Mouse (Mus musculus) hindbrain, embryonic 14.5 days (tissue): ENCODE results near the gene Smtn. TPM values are rescaled to one million over a fixed set of nuclear protein-coding genes. Genes with fewer than 3 reads are reported as not detected.

Experiments used
- ATAC-seq: fragments of 200-750 bp; cut with Nextera tagmentation; 2 replicates; pipeline ENCODE4 v1.8.0; 2017; ENCODE audit warnings: moderate number of reproducible peaks, mild to moderate bottlenecking, moderate TSS enrichment, moderate library complexity; ENCODE audit not compliant: low FRiP score
- DNase-seq: peaks from one replicate; pipeline ENCODE4 v3.0.0-alpha.2; 2015; ENCODE audit warnings: low spot score
- H3K27ac ChIP-seq: fragments of 300-500 bp; sonication (generic); 2 replicates; pipeline ENCODE4 v1.5.1; 2014; ENCODE audit warnings: mild to moderate bottlenecking, moderate library complexity
- H3K27me3 ChIP-seq: fragments of 300-500 bp; sonication (generic); 2 replicates; pipeline ENCODE4 v1.6.1; 2014; ENCODE audit warnings: mild to moderate bottlenecking, low read length, mixed read lengths; ENCODE audit not compliant: control insufficient read depth, insufficient read depth
- H3K36me3 ChIP-seq: fragments of 300-500 bp; sonication (generic); replicated peaks from 2 replicates; pipeline ENCODE4 v1.6.1; 2014; ENCODE audit not compliant: control insufficient read depth, insufficient read depth
- H3K4me1 ChIP-seq: fragments of 300-500 bp; sonication (generic); replicated peaks from 2 replicates; pipeline ENCODE4 v1.6.1; 2014; ENCODE audit warnings: antibody characterized with exemption, low read length, mixed read lengths; ENCODE audit not compliant: control insufficient read depth, insufficient read depth
- H3K4me2 ChIP-seq: fragments of 300-500 bp; sonication (generic); replicated peaks from 2 replicates; pipeline ENCODE4 v1.6.1; 2014; ENCODE audit warnings: mild to moderate bottlenecking, moderate library complexity
- H3K4me3 ChIP-seq: fragments of 300-500 bp; sonication (generic); replicated peaks from 2 replicates; pipeline ENCODE4 v1.5.1; 2014; ENCODE audit warnings: mild to moderate bottlenecking, low read length
- H3K9ac ChIP-seq: fragments of 300-500 bp; sonication (generic); 2 replicates; pipeline ENCODE4 v1.6.1; 2014
- H3K9me3 ChIP-seq: fragments of 300-500 bp; sonication (generic); 2 replicates; pipeline ENCODE4 v1.6.1; 2016; ENCODE audit warnings: low read length; ENCODE audit not compliant: control insufficient read depth
- WGBS: fragments of 180-500 bp; shearing (Covaris S2); extraction: QIAGEN DNeasy Blood & Tissue Kit; methylation state at CpG from one replicate; pipeline ENCODE4 v1.1.7; 2014; 5-methylcytosine and 5-hydroxymethylcytosine counted together
- polyA plus RNA-seq: library from polyadenylated mRNA; unstranded; fragments of >200 nt; fragmentation: Nextera tagmentation; extraction: Ambion mirVana; gene quantifications from 2 replicates; pipeline ENCODE4 v1.2.1, GENCODE M21; 2014

Smtn gene
- polyA plus RNA-seq, 1 experiment from 2014 or later: 15.0 TPM

DNA sequence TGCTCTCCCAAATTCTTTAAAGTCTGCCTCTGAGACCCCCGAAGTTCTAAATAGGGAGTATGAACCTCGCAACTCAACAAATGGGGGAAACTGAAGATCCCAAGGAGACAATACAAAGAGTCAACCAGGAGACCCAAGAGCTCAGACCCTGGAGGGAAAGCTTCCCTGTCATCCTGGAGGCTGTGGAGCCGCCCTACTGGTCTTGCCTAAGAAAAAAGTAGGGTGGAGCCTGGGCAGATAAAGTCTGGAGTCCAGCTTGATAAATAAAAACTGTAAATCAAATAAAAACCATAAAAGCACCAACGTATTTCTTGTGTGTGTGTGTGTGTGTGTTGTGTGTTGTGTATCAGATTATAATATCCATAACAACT lies 601 bp downstream of the Smtn start:
- peak overlapping the region; percentile 74 for H3K4me2 ChIP-seq
- ATAC-seq (no peak), DNase-seq (no peak)
- 0 out of 2 replicates have a peak, but pooled peaks cover 6% of the 10 kb centered on the region for H3K4me1 ChIP-seq
- H3K9me3 ChIP-seq: 0 out of 2 replicates have a peak, but pooled peaks cover 4% of the 10 kb centered on the region
- H3K27ac ChIP-seq: no peak overlapping the region
- 78% methylated on average over 4 of the region's 4 CpGs for WGBS
- no peaks in the 10 kb centered on the region for H3K27me3 ChIP-seq
- H3K4me3 ChIP-seq: peak overlapping the region; percentile 40
- H3K36me3 ChIP-seq: no peaks in the 10 kb centered on the region
- H3K9ac ChIP-seq: 0 out of 2 replicates have a peak overlapping the region, but pooled peaks have one; percentile 4

DNA sequence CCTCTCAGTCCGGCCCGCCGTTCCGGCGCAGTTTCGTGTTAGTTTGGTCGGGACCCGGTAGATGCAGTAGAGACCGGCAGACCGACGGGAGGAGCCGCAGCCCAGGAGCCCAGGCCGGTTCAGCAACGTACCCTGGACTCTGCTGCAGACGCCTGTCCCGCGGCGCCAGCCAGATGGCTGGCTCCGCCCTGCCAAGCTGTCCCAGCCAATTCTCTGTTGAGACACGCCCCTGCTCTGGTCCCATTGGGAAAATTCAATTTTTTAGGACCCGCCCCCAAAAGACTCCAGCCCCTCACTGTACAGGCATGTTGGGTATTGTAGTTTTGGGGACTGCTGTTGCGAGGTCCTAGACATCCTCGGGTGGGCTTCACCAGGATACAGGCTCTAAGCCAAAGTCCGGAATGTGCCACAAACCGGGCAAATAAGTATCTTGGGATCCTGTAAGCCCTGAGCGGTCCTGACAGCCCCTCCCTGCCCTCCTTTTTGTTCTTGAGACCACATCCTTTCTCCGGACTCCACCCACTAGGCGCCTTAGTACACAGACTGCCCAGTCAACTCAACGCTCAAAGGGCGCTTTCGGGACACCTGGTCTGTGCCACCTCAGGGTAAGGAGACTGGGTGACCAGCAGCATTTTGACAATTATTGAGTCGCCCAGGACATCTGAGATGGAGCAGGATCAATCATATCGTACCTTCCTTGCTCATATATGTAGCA lies 1.1 kb downstream of the Smtn start:
- 5% methylated on average over 33 of the region's 33 CpGs for WGBS
- ATAC-seq: peak; percentile 91
- peak overlapping the region; percentile 59 for H3K9ac ChIP-seq
- H3K4me2 ChIP-seq: peak overlapping the region; percentile 74
- peak; percentile 91 for DNase-seq
- H3K36me3 ChIP-seq: no peaks in the 10 kb centered on the region
- H3K4me3 ChIP-seq: peak overlapping the region; percentile 40
- H3K9me3 ChIP-seq: no peaks in the 10 kb centered on the region
- H3K27me3 ChIP-seq: no peaks in the 10 kb centered on the region
- H3K4me1 ChIP-seq: 0 out of 2 replicates have a peak, but pooled peaks cover 6% of the 10 kb centered on the region
- H3K27ac ChIP-seq: no peak overlapping the region

DNA sequence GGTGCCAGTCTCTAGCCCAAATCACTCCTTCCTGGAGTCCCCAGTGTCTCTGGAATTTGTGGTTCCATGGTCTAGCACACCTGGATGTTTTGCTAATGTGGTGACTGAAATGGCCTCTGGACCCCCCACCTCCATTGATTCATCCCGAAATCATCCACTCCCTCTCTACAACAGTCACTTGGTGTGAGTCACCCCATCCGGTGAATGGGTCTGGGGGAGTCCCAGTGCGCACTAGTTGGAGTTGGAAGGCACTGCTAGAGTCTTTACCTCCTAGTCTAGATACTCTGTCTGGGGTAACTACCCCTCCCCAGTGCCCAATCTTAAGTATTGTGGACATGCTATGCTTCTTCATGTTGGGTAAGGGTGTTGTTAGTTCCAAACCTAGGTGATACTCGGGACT lies 2.1 kb downstream of the Smtn start:
- 0 out of 2 replicates have a peak, but pooled peaks cover 6% of the 10 kb centered on the region for H3K4me1 ChIP-seq
- ATAC-seq: no peak
- WGBS: 73% methylated on average over 4 of the region's 4 CpGs
- no peaks in the 10 kb centered on the region for H3K27me3 ChIP-seq
- peak overlapping the region; percentile 59 for H3K9ac ChIP-seq
- no peak for DNase-seq
- no peak overlapping the region for H3K27ac ChIP-seq
- no peaks in the 10 kb centered on the region for H3K36me3 ChIP-seq
- no peaks in the 10 kb centered on the region for H3K9me3 ChIP-seq
- H3K4me2 ChIP-seq: peak overlapping the region; percentile 74
- peak overlapping the region; percentile 40 for H3K4me3 ChIP-seq

DNA sequence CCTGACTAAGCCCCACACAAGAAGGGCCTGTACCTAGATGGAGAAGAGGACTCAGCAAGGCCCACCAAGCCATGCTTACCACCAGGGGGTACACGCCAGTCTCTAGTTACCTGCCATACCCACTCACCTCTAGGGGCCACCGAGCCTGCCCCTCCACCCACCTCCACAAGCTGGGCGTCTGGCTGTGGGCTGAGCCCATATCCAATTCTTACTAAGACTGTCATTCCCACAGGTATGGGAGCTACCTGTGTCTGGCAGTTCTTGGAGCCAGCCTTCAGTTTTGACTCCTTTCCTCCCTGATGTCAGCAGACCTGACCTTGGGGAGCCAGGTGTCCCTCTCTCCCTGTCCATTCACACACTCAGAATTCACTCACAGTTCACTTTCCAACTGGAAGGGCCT lies 2.7 kb downstream of the Smtn start:
- H3K4me3 ChIP-seq: no peak overlapping the region
- H3K9ac ChIP-seq: no peak overlapping the region
- DNase-seq (no peak), ATAC-seq (no peak)
- no peaks in the 10 kb centered on the region for H3K36me3 ChIP-seq
- H3K9me3 ChIP-seq: no peaks in the 10 kb centered on the region
- WGBS: 93% methylated on average over 3 of the region's 3 CpGs
- H3K4me1 ChIP-seq: 0 out of 2 replicates have a peak, but pooled peaks cover 6% of the 10 kb centered on the region
- peak overlapping the region; percentile 74 for H3K4me2 ChIP-seq
- H3K27me3 ChIP-seq: no peaks in the 10 kb centered on the region
- H3K27ac ChIP-seq: no peak overlapping the region

DNA sequence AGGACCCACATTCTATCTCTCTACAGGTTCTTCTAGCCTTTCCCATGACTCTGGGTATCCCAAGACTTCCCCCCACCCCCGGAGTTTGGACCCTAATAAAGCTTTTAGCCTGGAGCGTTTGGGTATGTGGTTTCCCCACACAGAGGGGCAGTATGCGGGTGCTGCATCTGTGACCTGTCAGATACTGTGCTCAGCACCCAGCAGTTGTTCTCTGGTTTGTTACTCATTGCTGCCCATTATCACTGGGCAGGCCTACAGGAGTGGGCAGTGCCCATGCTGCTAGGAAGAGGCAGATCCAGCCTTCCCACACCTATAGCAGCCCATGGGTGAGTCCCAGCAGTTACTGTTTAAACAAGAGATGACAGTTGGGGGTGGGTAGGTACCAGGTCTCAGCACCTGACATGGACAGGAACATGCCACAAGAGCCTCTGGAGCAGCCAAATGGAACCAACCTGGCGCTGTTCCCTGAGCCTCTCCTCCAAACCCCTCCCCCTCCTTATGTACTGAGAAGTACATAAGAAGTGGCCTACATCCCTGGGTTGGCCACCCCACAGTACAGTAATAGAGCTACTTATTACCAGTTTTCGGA lies 3.6 kb downstream of the Smtn start:
- no peaks in the 10 kb centered on the region for H3K27me3 ChIP-seq
- no peak for ATAC-seq
- peak overlapping the region; percentile 77 for H3K4me2 ChIP-seq
- no peak overlapping the region for H3K4me3 ChIP-seq
- no peak overlapping the region for H3K9ac ChIP-seq
- no peaks in the 10 kb centered on the region for H3K36me3 ChIP-seq
- no peak for DNase-seq
- WGBS: 94% methylated on average over 5 of the region's 5 CpGs
- H3K27ac ChIP-seq: no peak overlapping the region
- H3K4me1 ChIP-seq: 0 out of 2 replicates have a peak, but pooled peaks cover 6% of the 10 kb centered on the region
- H3K9me3 ChIP-seq: no peaks in the 10 kb centered on the region

DNA sequence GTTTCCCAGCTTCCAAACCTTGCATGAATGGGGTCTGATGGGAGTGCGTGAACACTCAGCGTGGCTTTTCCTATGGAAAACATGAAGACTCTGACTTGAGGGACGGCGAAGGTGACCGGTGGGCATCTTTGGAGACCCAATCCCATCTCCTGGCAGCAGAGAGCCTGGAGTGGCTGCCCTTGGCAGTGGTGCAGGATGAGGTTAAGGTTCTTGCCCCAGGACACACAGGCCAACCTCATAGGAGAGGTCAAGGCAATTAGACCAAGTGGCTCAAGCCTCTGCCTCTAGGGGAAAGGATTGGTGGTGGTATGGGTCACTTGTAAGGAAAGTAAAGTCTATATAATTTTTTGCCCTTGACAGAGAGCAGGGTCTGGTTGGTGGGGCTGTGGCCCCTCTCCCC lies 4.3 kb downstream of the Smtn start:
- Histone ChIP-seq H3K4me3 (peak overlapping the region; percentile 42), H3K27ac (peak overlapping the region; percentile 57), H3K9ac (peak overlapping the region; percentile 64), H3K4me2 (peak overlapping the region; percentile 77), H3K4me1 (0 out of 2 replicates have a peak, but pooled peaks cover 6% of the 10 kb centered on the region), H3K27me3 (no peaks in the 10 kb centered on the region), H3K9me3 (no peaks in the 10 kb centered on the region), H3K36me3 (no peaks in the 10 kb centered on the region)
- ATAC-seq: no peak
- no peak for DNase-seq
- 53% methylated on average over 5 of the region's 5 CpGs for WGBS

DNA sequence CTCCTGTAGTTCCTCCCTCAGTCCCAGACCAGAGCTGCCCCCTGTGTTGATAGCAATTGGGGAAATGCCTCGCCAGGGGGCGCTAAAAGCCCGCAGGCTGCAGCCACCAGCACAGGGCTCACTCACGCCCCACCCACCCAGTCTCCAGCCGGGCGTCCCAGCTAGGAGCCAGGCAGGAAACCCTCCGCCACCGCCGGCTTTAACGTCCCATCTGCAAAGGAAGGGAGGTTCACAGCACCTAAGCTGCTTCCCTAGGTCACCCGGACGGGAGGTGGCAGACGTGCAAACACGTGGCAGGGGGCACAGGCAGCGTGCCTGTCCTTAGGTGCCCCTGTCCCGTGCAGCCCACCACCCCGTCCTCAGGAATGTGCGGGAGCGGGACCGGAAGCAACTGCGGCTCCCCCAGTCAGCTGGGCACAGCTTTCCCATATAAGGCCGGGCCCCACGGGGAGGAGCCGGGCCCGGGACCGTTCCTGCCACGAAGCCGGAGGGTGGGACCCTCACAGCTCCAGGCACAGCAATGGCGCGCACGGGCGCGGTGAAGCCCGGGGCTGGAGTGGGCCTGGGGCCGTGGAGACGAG lies 4.9 kb downstream of the Smtn start:
- ATAC-seq: peak; percentile 86
- peak; percentile 94 for DNase-seq
- peak overlapping the region; percentile 77 for H3K4me2 ChIP-seq
- peak overlapping the region; percentile 42 for H3K4me3 ChIP-seq
- peak overlapping the region; percentile 64 for H3K9ac ChIP-seq
- no peaks in the 10 kb centered on the region for H3K9me3 ChIP-seq
- H3K4me1 ChIP-seq: 0 out of 2 replicates have a peak, but pooled peaks cover 6% of the 10 kb centered on the region
- H3K36me3 ChIP-seq: no peaks in the 10 kb centered on the region; the same call in 1 of the 2 replicates
- no peaks in the 10 kb centered on the region for H3K27me3 ChIP-seq
- H3K27ac ChIP-seq: peak overlapping the region; percentile 57
- WGBS: under 1% methylated on average over 36 of the region's 36 CpGs

DNA sequence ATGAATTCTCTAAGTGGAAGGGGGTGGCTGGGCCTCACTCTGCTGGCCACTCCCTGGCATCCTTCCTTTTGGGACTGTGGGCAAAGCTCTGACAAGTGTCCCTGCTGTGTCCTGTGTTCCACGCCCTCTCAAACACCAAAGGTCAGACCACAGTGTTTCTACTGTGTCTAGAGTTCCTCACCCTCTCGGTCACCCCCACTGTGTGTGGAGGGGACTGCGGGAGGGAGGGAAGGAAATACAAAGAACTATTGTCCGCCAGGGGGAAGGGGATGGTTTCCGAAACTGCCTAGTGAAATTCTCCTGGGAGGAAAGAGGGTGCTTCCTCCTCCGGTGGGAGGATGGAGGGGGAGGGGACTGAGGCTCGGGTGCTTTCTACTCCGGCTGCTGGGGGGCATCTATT lies 5.5 kb downstream of the Smtn start:
- Histone ChIP-seq H3K4me2 (peak overlapping the region; percentile 77), H3K27me3 (no peaks in the 10 kb centered on the region), H3K4me3 (peak overlapping the region; percentile 42), H3K9ac (peak overlapping the region; percentile 64; the same call in 1 of the 2 replicates), H3K4me1 (0 out of 2 replicates have a peak, but pooled peaks cover 6% of the 10 kb centered on the region), H3K27ac (no peak overlapping the region; the same call in 1 of the 2 replicates), H3K9me3 (no peaks in the 10 kb centered on the region), H3K36me3 (no peaks in the 10 kb centered on the region; the same call in 1 of the 2 replicates)
- DNase-seq (no peak), ATAC-seq (no peak)
- 5% methylated on average over 8 of the region's 8 CpGs for whole genome bisulfite sequencing

DNA sequence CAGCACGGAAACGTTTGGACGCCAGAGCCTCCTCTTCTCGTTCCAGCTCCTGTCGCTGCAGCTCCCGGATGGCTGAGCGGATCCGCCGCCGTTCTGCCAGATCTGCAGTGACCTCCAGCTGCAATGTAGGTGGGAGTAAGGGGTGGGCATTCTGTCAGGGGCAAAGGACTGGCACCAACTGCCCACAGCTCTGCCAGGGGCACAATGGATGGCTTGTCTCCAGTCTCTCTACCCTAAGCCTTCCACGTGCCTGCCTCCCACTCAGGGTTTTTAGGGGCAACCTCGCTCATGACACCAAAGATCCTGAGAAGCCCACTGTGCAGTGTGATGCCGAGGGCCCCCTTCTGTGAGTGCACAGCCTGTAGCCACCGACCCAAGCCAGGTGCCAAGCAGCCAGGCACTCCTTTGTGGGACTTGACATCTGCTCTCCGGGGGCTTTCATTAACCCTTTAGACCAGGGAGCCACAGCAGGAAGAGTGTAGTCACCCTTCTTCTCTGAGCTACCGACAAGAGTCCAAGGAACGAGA lies 6.9 kb downstream of the Smtn start:
- WGBS: 89% methylated on average over 17 of the region's 17 CpGs
- ATAC-seq (no peak), DNase-seq (no peak)
- H3K27ac ChIP-seq: no peak overlapping the region
- 0 out of 2 replicates have a peak, but pooled peaks cover 6% of the 10 kb centered on the region for H3K4me1 ChIP-seq
- H3K4me2 ChIP-seq: no peak overlapping the region
- no peak overlapping the region for H3K4me3 ChIP-seq
- H3K9ac ChIP-seq: no peak overlapping the region
- no peaks in the 10 kb centered on the region; the same call in 1 of the 2 replicates for H3K36me3 ChIP-seq
- no peaks in the 10 kb centered on the region for H3K27me3 ChIP-seq
- H3K9me3 ChIP-seq: no peaks in the 10 kb centered on the region
